Mouse (Mus musculus): ENCODE results near the gene Lmod3. TPM values are rescaled to one million over a fixed set of nuclear protein-coding genes. Genes with fewer than 3 reads are reported as not detected.

Lmod3 gene
- total and polyA plus RNA-seq, 2 experiments: 0.07 to 0.28 TPM

GRCm38 (mm10) chr6:97200437-97200836 lies 52.1 kb downstream of the Lmod3 start:
- Histone ChIP-seq H3K79me2 (ENCODE audit: control insufficient read depth, insufficient read depth, low read length) (peaks cover 8% of the 10 kb centered on the region; the same call in 1 of the 2 replicates), H3K4me1 (ENCODE audit: control insufficient read depth, insufficient read depth, low read length) (peaks cover 2% of the 10 kb centered on the region; the same call in 1 of the 2 replicates), H3K27me3 (ENCODE audit: control insufficient read depth, insufficient read depth, low read length) (no peaks in the 10 kb centered on the region), H3K36me3 (ENCODE audit: control insufficient read depth, insufficient read depth, low read length) (peaks cover 30% of the 10 kb centered on the region), H3K4me3 (ENCODE audit: insufficient read depth, low read depth, low read length) (no peak overlapping the region), H3K9ac (ENCODE audit: low read depth, low read length) (no peak overlapping the region), H3K27ac (replicated peaks; ENCODE audit: insufficient read depth, low read depth, low read length) (no peak overlapping the region)
- TF ChIP-seq POLR2A (IDR thresholded peaks at IDR 0.05; ENCODE audit: extremely low read depth, insufficient read depth, low read length): no peak
- no peak for TF ChIP-seq CTCF (IDR thresholded peaks at IDR 0.05; ENCODE audit: low read depth, low read length)
- DNase-seq (ENCODE audit: extremely low read depth, low read depth, low spot score): no peak
- 89% methylated on average over 3 of the region's 3 CpGs for WGBS

Other genes starting within 250 kb of the Lmod3 start
- gene Fam19a4, start 192.3 kb downstream of the Lmod3 start, total RNA-seq (2014; rRNA removed): not detected in 2 replicates
- gene Fam19a4, start 192.3 kb downstream of the Lmod3 start, polyA plus RNA-seq (2012; rRNA removed): not detected in 2 replicates
- gene Eogt, start 103.6 kb downstream of the Lmod3 start, total RNA-seq (2014; rRNA removed): 3.3 and 3.9 TPM in 2 replicates
- 1.1 and 2.0 TPM in 2 replicates for gene Eogt, start 103.6 kb downstream of the Lmod3 start, polyA plus RNA-seq (2012; rRNA removed)
- gene Tmf1, start 73.6 kb downstream of the Lmod3 start, total RNA-seq (2014; rRNA removed): 17.6 and 18.0 TPM in 2 replicates
- 1.6 and 1.8 TPM in 2 replicates for gene Tmf1, start 73.6 kb downstream of the Lmod3 start, polyA plus RNA-seq (2012; rRNA removed)
- 33.6 and 38.0 TPM in 2 replicates for gene Uba3, start 47.1 kb downstream of the Lmod3 start, total RNA-seq (2014; rRNA removed)
- gene Uba3, start 47.1 kb downstream of the Lmod3 start, polyA plus RNA-seq (2012; rRNA removed): 6.6 and 7.3 TPM in 2 replicates
- gene Arl6ip5, start 42.1 kb downstream of the Lmod3 start, total RNA-seq (2014; rRNA removed): 27.8 and 28.7 TPM in 2 replicates
- gene Arl6ip5, start 42.1 kb downstream of the Lmod3 start, polyA plus RNA-seq (2012; rRNA removed): 25.3 and 28.6 TPM in 2 replicates

All from liver, adult 2 months (tissue).